Mouse (Mus musculus): ENCODE results near the gene Slc4a8. TPM values are rescaled to one million over a fixed set of nuclear protein-coding genes. Genes with fewer than 3 reads are reported as not detected.
A peak's percentile ranks its signal among the peaks of the same experiment; 100 is the strongest.

Slc4a8 gene
- total RNA-seq, 1 experiment = 25.6 TPM

DNA sequence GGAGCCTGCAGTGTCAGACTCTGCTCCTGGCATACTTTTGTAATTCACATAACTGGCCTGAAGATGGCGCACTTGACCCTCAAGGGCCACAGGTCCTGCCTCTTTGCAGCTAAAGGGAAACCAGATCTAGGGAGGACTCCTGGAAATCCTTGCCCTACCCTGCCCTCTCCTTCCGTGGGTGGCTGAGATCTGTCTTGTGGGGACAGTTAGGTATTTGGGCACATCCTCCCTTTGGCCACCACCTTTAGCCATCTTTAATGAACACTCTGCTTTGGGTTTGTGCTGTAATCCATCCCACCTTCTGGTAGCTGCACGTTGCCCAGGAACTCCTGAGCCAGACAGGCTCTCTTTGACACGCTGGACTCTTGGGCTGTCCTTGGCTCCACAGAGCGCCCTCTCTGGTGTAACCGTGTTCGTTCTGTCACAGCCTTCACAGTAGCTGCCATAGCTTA, 4.0 kb upstream of the Slc4a8 start:
- no peaks in the 10 kb centered on the region for H3K36me3 ChIP-seq (ENCODE audit: control insufficient read depth, insufficient read depth, low read length, poor library complexity, severe bottlenecking)
- peak overlapping the region; percentile 36; the same call in 1 of the 2 replicates for H3K9ac ChIP-seq (ENCODE audit: insufficient read depth, low read depth, low read length, poor library complexity, severe bottlenecking)
- no peak for TF ChIP-seq ZC3H11A (IDR thresholded peaks at IDR 0.05; ENCODE audit: borderline replicate concordance, low read depth, low read length)
- no peak for TF ChIP-seq CHD2 (IDR thresholded peaks at IDR 0.05; ENCODE audit: low read depth, low read length)
- TF ChIP-seq ZNF384 (IDR thresholded peaks at IDR 0.05; ENCODE audit: low read depth, low read length) = no peak
- no peak for TF ChIP-seq MAFK (IDR thresholded peaks at IDR 0.05; ENCODE audit: insufficient read depth, low read depth, low read length)
- no peak for TF ChIP-seq HCFC1 (IDR thresholded peaks at IDR 0.05; ENCODE audit: borderline replicate concordance, insufficient read depth, low read length)
- in situ Hi-C loops (cut with MboI; ENCODE audit: low sequenced_read_pairs in 2 of 2, unreplicated experiment in 2 of 2) = no loop called here
- H3K4me3 ChIP-seq (ENCODE audit: insufficient read depth in 1 of 2, low read depth in 1 of 2, low read length in 2 of 2, poor library complexity in 1 of 2, severe bottlenecking in 1 of 2) = peak overlapping the region; percentile 22 to 47; a peak in 2 of 4 replicates
- no peaks in the 10 kb centered on the region for H3K9me3 ChIP-seq (ENCODE audit: control insufficient read depth, insufficient read depth, low read depth, low read length)
- peak; percentile 92 for DNase-seq (ENCODE audit: low read depth, low spot score)
- H3K4me1 ChIP-seq (ENCODE audit: control insufficient read depth in 2 of 2, insufficient read depth in 2 of 2, low read length in 2 of 2, poor library complexity in 1 of 2) = peaks cover 5 to 12% of the 10 kb centered on the region in 2 experiments; a peak in 2 of 4 replicates
- no peak overlapping the region for H3K27ac ChIP-seq (ENCODE audit: insufficient read depth, low read depth, low read length, poor library complexity, severe bottlenecking)

DNA sequence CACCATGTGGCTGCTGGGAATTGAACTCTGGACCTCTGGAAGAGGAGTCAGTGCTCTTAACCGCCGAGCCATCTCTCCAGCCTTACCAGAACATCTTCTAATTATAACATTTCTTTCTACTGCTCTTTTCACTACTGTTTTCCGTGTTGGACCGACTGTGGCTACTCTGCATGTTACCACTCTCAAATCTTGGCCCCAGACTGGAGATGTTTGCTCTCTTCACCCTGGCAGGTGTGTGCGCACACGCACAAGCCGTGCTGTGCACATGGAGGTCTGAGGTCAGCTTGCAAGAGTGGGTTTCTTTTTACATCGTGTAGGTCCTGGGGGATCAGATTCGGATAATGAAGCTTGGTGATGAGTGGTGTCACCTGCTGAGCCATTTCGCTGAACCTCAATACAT, 2.3 kb upstream of the Slc4a8 start:
- no peak for TF ChIP-seq MAFK (IDR thresholded peaks at IDR 0.05; ENCODE audit: insufficient read depth, low read depth, low read length)
- TF ChIP-seq HCFC1 (IDR thresholded peaks at IDR 0.05; ENCODE audit: borderline replicate concordance, insufficient read depth, low read length) = no peak
- TF ChIP-seq ZC3H11A (IDR thresholded peaks at IDR 0.05; ENCODE audit: borderline replicate concordance, low read depth, low read length) = no peak
- no peak for TF ChIP-seq CHD2 (IDR thresholded peaks at IDR 0.05; ENCODE audit: low read depth, low read length)
- TF ChIP-seq ZNF384 (IDR thresholded peaks at IDR 0.05; ENCODE audit: low read depth, low read length) = no peak
- Histone ChIP-seq H3K27ac (ENCODE audit: insufficient read depth, low read depth, low read length, poor library complexity, severe bottlenecking) (no peak overlapping the region), H3K4me1 (ENCODE audit: control insufficient read depth in 2 of 2, insufficient read depth in 2 of 2, low read length in 2 of 2, poor library complexity in 1 of 2) (peaks cover 4 to 10% of the 10 kb centered on the region in 2 experiments; a peak in 2 of 4 replicates), H3K9ac (ENCODE audit: insufficient read depth, low read depth, low read length, poor library complexity, severe bottlenecking) (no peak overlapping the region), H3K36me3 (ENCODE audit: control insufficient read depth, insufficient read depth, low read length, poor library complexity, severe bottlenecking) (no peaks in the 10 kb centered on the region), H3K9me3 (ENCODE audit: control insufficient read depth, insufficient read depth, low read depth, low read length) (no peaks in the 10 kb centered on the region), H3K4me3 (ENCODE audit: insufficient read depth in 1 of 2, low read depth in 1 of 2, low read length in 2 of 2, poor library complexity in 1 of 2, severe bottlenecking in 1 of 2) (no peak overlapping the region)
- no peak for DNase-seq (ENCODE audit: low read depth, low spot score)
- in situ Hi-C loops (cut with MboI; ENCODE audit: low sequenced_read_pairs in 2 of 2, unreplicated experiment in 2 of 2) = no loop called here

DNA sequence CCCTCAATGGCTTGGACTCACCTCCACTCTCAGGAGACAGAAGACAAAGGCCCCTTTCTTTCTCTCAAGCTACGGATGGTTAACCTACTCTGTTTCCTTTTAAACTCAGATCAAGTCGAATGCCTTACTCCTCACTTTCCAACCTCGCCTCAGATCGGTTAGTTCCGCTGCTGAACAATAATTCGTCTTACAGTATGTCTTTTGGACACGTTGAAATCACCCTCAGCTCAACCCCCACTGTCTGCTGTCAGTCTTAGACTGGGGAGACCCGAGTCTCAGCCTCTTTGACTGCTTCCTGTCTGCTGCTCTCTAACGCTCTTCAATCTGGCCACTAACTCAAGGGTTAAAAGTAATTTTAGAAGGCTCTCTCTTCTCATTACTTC, 520 bp upstream of the Slc4a8 start:
- no peaks in the 10 kb centered on the region for H3K9me3 ChIP-seq (ENCODE audit: control insufficient read depth, insufficient read depth, low read depth, low read length)
- no peak for DNase-seq (ENCODE audit: low read depth, low spot score)
- peaks cover 4 to 7% of the 10 kb centered on the region in 2 experiments; a peak in 1 of 4 replicates for H3K4me1 ChIP-seq (ENCODE audit: control insufficient read depth in 2 of 2, insufficient read depth in 2 of 2, low read length in 2 of 2, poor library complexity in 1 of 2)
- no peaks in the 10 kb centered on the region for H3K36me3 ChIP-seq (ENCODE audit: control insufficient read depth, insufficient read depth, low read length, poor library complexity, severe bottlenecking)
- H3K4me3 ChIP-seq (ENCODE audit: insufficient read depth in 1 of 2, low read depth in 1 of 2, low read length in 2 of 2, poor library complexity in 1 of 2, severe bottlenecking in 1 of 2) = peak overlapping the region in 1 of 2 experiments; percentile 86; a peak in 2 of 4 replicates
- in situ Hi-C loops (cut with MboI; ENCODE audit: low sequenced_read_pairs in 2 of 2, unreplicated experiment in 2 of 2) = no loop called here
- TF ChIP-seq ZC3H11A (IDR thresholded peaks at IDR 0.05; ENCODE audit: borderline replicate concordance, low read depth, low read length) = no peak
- no peak for TF ChIP-seq MAFK (IDR thresholded peaks at IDR 0.05; ENCODE audit: insufficient read depth, low read depth, low read length)
- TF ChIP-seq CHD2 (IDR thresholded peaks at IDR 0.05; ENCODE audit: low read depth, low read length) = no peak
- no peak for TF ChIP-seq ZNF384 (IDR thresholded peaks at IDR 0.05; ENCODE audit: low read depth, low read length)
- no peak overlapping the region for H3K27ac ChIP-seq (ENCODE audit: insufficient read depth, low read depth, low read length, poor library complexity, severe bottlenecking)
- H3K9ac ChIP-seq (ENCODE audit: insufficient read depth, low read depth, low read length, poor library complexity, severe bottlenecking) = no peak overlapping the region

DNA sequence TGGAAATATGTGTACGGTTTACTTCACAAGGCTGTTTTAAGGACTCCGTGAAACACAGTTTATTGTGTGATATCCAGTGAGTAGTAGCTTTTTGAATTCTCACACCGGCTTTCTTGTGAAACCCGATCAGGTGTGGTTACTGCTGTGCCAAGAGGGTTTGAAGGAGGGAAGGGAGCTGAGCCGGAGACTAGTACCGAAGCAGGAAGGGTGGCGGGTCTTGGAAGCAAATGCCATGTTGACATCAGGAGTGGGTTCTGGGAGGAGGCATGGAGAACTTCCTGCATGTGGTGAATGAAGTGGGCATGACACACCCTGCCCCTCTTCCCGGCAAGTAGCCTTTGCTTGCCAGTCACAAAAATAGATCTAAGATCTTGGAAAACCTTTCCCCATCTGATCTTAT, 1.1 kb downstream of the Slc4a8 start:
- Histone ChIP-seq H3K9me3 (ENCODE audit: control insufficient read depth, insufficient read depth, low read depth, low read length) (no peaks in the 10 kb centered on the region), H3K36me3 (ENCODE audit: control insufficient read depth, insufficient read depth, low read length, poor library complexity, severe bottlenecking) (no peaks in the 10 kb centered on the region), H3K4me3 (ENCODE audit: insufficient read depth in 1 of 2, low read depth in 1 of 2, low read length in 2 of 2, poor library complexity in 1 of 2, severe bottlenecking in 1 of 2) (peak overlapping the region in 1 of 2 experiments; percentile 86; a peak in 1 of 4 replicates), H3K27ac (ENCODE audit: insufficient read depth, low read depth, low read length, poor library complexity, severe bottlenecking) (no peak overlapping the region), H3K9ac (ENCODE audit: insufficient read depth, low read depth, low read length, poor library complexity, severe bottlenecking) (no peak overlapping the region), H3K4me1 (ENCODE audit: control insufficient read depth in 2 of 2, insufficient read depth in 2 of 2, low read length in 2 of 2, poor library complexity in 1 of 2) (peaks cover 4 to 6% of the 10 kb centered on the region in 2 experiments; a peak in 1 of 4 replicates)
- no peak for DNase-seq (ENCODE audit: low read depth, low spot score)
- no peak for TF ChIP-seq HCFC1 (IDR thresholded peaks at IDR 0.05; ENCODE audit: borderline replicate concordance, insufficient read depth, low read length)
- TF ChIP-seq MAFK (IDR thresholded peaks at IDR 0.05; ENCODE audit: insufficient read depth, low read depth, low read length) = no peak
- TF ChIP-seq CHD2 (IDR thresholded peaks at IDR 0.05; ENCODE audit: low read depth, low read length) = no peak
- no peak for TF ChIP-seq ZC3H11A (IDR thresholded peaks at IDR 0.05; ENCODE audit: borderline replicate concordance, low read depth, low read length)
- in situ Hi-C loops (cut with MboI; ENCODE audit: low sequenced_read_pairs in 2 of 2, unreplicated experiment in 2 of 2) = no loop called here

Data from ES-E14 (cell line).